Mouse (Mus musculus): Measurements from ENCODE around the gene Lrpprc. TPM values are rescaled to one million over a fixed set of nuclear protein-coding genes. Genes with fewer than 3 reads are reported as not detected.

Gene Lrpprc
- total and polyA plus RNA-seq, 3 experiments = 16.7 to 121 (median 111) TPM

DNA sequence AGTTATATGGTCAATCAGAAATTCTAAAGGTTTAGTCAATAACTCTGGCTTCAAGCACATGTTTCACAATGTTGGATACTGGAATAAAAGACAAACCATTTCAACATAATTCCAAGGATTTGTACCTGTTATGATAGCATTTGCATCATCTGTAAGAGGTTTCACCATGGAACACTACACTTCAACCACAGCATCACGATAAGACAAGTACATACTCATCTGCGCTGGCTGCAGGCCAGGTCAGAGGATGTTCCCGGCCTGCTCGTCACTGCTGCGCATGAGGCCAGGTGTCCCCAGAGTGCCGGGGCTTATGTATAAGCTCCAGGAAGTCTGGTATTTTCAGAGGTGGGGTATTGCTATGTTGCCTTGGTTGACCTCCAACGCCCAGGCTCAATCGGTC is 58.0 kb downstream of the Lrpprc start:
- no peak for TF ChIP-seq TAL1 (conservative IDR thresholded peaks at IDR 0.05; ENCODE audit: low read depth, low read length)
- TF ChIP-seq CTCF (IDR thresholded peaks at IDR 0.05; ENCODE audit: low read depth, low read length) = no peak
- TF ChIP-seq GATA1 (IDR thresholded peaks at IDR 0.05; ENCODE audit: borderline replicate concordance, low read length) = no peak
- TF ChIP-seq POLR2AphosphoS5 (IDR thresholded peaks at IDR 0.05; ENCODE audit: insufficient replicate concordance, low read depth, low read length) = no peak
- no peak for TF ChIP-seq GATA2 (IDR thresholded peaks at IDR 0.05; ENCODE audit: borderline replicate concordance, low read depth, low read length)
- Histone ChIP-seq H3K9me3 (replicated peaks) (no peaks in the 10 kb centered on the region), H3K27me3 (ENCODE audit: insufficient read depth, low read length) (no peaks in the 10 kb centered on the region), H3K4me3 (ENCODE audit: low read depth, low read length) (no peak overlapping the region), H3K4me1 (ENCODE audit: insufficient read depth, low read depth, low read length) (peaks cover 31% of the 10 kb centered on the region), H3K36me3 (replicated peaks) (peaks cover 79% of the 10 kb centered on the region)
- DNase-seq (ENCODE audit: low spot score) (peak; percentile 15), ATAC-seq (ENCODE audit: extremely low read depth, insufficient number of reproducible peaks, low FRiP score, poor library complexity, severe bottlenecking) (no peak)

DNA sequence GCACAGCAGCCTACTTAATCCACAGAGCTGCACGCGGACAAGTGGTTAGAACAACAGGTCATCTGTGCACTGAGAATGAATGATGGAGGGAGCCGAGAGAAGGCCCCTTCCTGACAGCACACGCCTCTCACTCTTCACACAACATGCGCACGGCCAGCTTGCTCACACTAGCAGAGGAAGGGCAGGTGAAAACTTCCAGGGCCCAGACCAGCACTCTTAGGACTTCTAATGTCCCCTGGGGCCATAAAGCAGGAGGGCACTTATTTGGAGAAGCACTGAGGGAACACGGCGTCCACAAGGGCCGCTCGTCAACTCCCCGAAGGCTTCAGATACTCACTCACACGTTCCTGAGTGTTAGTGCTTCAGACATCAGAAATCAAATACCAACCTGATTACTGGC is 59.2 kb downstream of the Lrpprc start:
- ATAC-seq (ENCODE audit: extremely low read depth, insufficient number of reproducible peaks, low FRiP score, poor library complexity, severe bottlenecking) (no peak), DNase-seq (ENCODE audit: low spot score) (no peak)
- no peak overlapping the region for H3K4me3 ChIP-seq (ENCODE audit: low read depth, low read length)
- H3K4me1 ChIP-seq (ENCODE audit: insufficient read depth, low read depth, low read length) = peaks cover 31% of the 10 kb centered on the region
- no peaks in the 10 kb centered on the region for H3K27me3 ChIP-seq (ENCODE audit: insufficient read depth, low read length)
- H3K9me3 ChIP-seq (replicated peaks) = no peaks in the 10 kb centered on the region
- H3K36me3 ChIP-seq (replicated peaks) = peaks cover 84% of the 10 kb centered on the region
- no peak for TF ChIP-seq POLR2AphosphoS5 (IDR thresholded peaks at IDR 0.05; ENCODE audit: insufficient replicate concordance, low read depth, low read length)

DNA sequence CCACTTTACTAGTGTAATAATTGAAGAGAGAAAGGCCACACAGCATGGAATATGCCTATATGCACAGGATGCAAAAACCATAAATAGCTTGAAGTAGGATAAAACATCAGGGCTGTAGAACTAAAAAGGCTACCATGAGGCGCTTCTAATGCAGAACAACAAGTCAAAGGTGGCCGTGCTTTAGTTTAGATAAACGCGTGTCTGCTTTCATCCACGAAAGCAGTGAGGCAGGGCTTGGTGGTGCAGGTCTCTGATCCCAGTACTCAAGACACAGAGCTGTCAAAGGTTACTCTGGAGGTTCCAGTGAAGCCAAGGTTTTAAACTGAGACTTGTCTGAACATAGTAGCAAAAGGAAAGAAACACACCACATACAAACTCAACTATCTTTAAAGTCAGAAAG is 61.4 kb downstream of the Lrpprc start:
- DNase-seq (ENCODE audit: low spot score) (no peak), ATAC-seq (ENCODE audit: extremely low read depth, insufficient number of reproducible peaks, low FRiP score, poor library complexity, severe bottlenecking) (no peak)
- Histone ChIP-seq H3K4me3 (ENCODE audit: low read depth, low read length) (no peak overlapping the region), H3K36me3 (replicated peaks) (peaks cover 85% of the 10 kb centered on the region), H3K9me3 (replicated peaks) (no peaks in the 10 kb centered on the region), H3K4me1 (ENCODE audit: insufficient read depth, low read depth, low read length) (peaks cover 31% of the 10 kb centered on the region), H3K27me3 (ENCODE audit: insufficient read depth, low read length) (no peaks in the 10 kb centered on the region)
- TF ChIP-seq TAL1 (conservative IDR thresholded peaks at IDR 0.05; ENCODE audit: low read depth, low read length) (no peak), GATA1 (IDR thresholded peaks at IDR 0.05; ENCODE audit: borderline replicate concordance, low read length) (no peak), GATA2 (IDR thresholded peaks at IDR 0.05; ENCODE audit: borderline replicate concordance, low read depth, low read length) (no peak), CTCF (IDR thresholded peaks at IDR 0.05; ENCODE audit: low read depth, low read length) (no peak), POLR2AphosphoS5 (IDR thresholded peaks at IDR 0.05; ENCODE audit: insufficient replicate concordance, low read depth, low read length) (no peak)

DNA sequence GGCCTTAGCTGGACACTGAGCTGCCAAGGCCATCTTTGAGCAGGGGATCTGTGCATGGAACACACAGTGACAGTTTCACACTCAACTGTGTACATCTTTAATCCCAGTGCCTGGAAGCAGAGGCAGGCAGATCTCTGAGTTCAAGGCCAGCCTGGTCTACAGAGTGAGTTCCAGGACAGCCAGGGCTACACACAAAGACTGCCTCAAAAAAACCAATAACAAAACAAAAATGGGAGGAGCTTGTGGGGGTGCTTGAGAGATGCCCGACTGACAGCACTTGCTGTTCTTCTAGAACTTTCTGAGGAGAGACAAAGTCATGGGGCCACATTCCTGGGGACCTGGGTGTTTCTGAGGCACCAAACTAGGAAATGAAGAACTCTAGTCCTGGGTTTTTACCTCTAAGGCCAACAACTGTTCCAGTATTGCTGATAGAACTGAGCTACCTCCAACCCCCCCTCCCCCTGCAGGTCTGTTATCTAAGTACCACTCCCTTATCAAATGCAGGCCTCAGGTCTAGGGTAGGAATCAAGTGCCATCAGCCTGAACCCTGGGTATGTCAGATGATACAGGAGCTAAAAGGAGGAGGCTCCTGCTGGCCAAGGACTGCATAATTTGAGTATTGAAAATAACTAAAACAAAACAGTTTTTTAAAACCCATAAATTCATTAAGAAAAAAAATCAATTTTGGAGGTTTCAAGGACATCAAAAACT is 62.2 kb downstream of the Lrpprc start:
- H3K36me3 ChIP-seq (replicated peaks) = peaks cover 88% of the 10 kb centered on the region
- no peak for DNase-seq (ENCODE audit: low spot score)

DNA sequence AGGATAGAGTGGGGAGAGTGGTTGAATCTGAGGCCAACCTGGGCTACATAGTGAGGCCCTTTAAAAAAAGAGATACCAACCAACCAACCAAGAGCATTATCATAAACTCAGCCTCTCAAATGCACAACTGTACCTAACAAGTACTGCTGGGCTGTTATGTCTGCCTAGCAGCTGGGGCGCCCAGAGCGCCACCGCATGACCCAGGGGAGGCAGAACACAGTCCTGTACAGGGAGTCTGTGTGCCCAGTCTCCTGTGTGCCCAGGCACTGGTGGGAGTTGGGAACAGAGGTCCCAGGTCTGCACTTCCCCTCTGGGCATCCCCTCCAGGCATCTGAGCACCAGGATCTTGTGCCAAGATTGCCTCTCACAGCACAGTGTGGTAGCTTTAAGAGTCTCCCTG is 65.4 kb downstream of the Lrpprc start:
- no peak overlapping the region for H3K4me3 ChIP-seq (ENCODE audit: low read depth, low read length)
- H3K27me3 ChIP-seq (ENCODE audit: insufficient read depth, low read length) = no peaks in the 10 kb centered on the region
- H3K4me1 ChIP-seq (ENCODE audit: insufficient read depth, low read depth, low read length) = peaks cover 15% of the 10 kb centered on the region
- no peaks in the 10 kb centered on the region for H3K9me3 ChIP-seq (replicated peaks)
- H3K36me3 ChIP-seq (replicated peaks) = peaks cover 91% of the 10 kb centered on the region
- no peak for DNase-seq (ENCODE audit: low spot score)
- ATAC-seq (ENCODE audit: extremely low read depth, insufficient number of reproducible peaks, low FRiP score, poor library complexity, severe bottlenecking) = no peak
- TF ChIP-seq POLR2AphosphoS5 (IDR thresholded peaks at IDR 0.05; ENCODE audit: insufficient replicate concordance, low read depth, low read length) = no peak
- TF ChIP-seq TAL1 (conservative IDR thresholded peaks at IDR 0.05; ENCODE audit: low read depth, low read length) = no peak
- TF ChIP-seq GATA1 (IDR thresholded peaks at IDR 0.05; ENCODE audit: borderline replicate concordance, low read length) = no peak
- TF ChIP-seq GATA2 (IDR thresholded peaks at IDR 0.05; ENCODE audit: borderline replicate concordance, low read depth, low read length) = no peak
- TF ChIP-seq CTCF (IDR thresholded peaks at IDR 0.05; ENCODE audit: low read depth, low read length) = no peak

More for the DNA sequence above, 62.2 kb downstream of the Lrpprc start:
- no peak overlapping the region for H3K4me3 ChIP-seq (ENCODE audit: low read depth, low read length)
- TF ChIP-seq CTCF (IDR thresholded peaks at IDR 0.05; ENCODE audit: low read depth, low read length) (no peak), GATA1 (IDR thresholded peaks at IDR 0.05; ENCODE audit: borderline replicate concordance, low read length) (no peak), GATA2 (IDR thresholded peaks at IDR 0.05; ENCODE audit: borderline replicate concordance, low read depth, low read length) (no peak), POLR2AphosphoS5 (IDR thresholded peaks at IDR 0.05; ENCODE audit: insufficient replicate concordance, low read depth, low read length) (no peak), TAL1 (conservative IDR thresholded peaks at IDR 0.05; ENCODE audit: low read depth, low read length) (no peak)
- no peaks in the 10 kb centered on the region for H3K9me3 ChIP-seq (replicated peaks)
- H3K27me3 ChIP-seq (ENCODE audit: insufficient read depth, low read length) = no peaks in the 10 kb centered on the region
- peaks cover 31% of the 10 kb centered on the region for H3K4me1 ChIP-seq (ENCODE audit: insufficient read depth, low read depth, low read length)
- peak; percentile 66 for ATAC-seq (ENCODE audit: extremely low read depth, insufficient number of reproducible peaks, low FRiP score, poor library complexity, severe bottlenecking)

DNA sequence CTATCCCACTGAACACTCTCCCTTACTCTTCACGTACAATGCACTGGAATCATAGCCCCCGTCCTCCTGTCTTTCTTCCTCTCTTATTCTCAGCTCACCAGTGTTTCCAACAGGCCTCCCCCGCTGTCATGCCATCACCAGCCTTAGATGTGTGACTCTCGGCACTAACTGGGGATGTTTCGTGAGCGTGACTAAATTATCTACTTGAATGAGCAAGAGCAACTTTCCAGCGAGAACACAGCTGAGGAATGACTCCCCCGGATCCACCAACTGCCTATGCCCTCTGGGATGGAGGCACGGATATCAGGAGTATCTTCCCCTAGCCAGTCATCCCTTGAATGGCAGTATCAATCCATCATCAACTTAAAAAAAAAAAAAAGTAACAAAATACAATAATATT is 66.6 kb downstream of the Lrpprc start:
- TF ChIP-seq POLR2AphosphoS5 (IDR thresholded peaks at IDR 0.05; ENCODE audit: insufficient replicate concordance, low read depth, low read length) (no peak), GATA1 (IDR thresholded peaks at IDR 0.05; ENCODE audit: borderline replicate concordance, low read length) (no peak), CTCF (IDR thresholded peaks at IDR 0.05; ENCODE audit: low read depth, low read length) (no peak), TAL1 (conservative IDR thresholded peaks at IDR 0.05; ENCODE audit: low read depth, low read length) (no peak), GATA2 (IDR thresholded peaks at IDR 0.05; ENCODE audit: borderline replicate concordance, low read depth, low read length) (no peak)
- no peak for ATAC-seq (ENCODE audit: extremely low read depth, insufficient number of reproducible peaks, low FRiP score, poor library complexity, severe bottlenecking)
- Histone ChIP-seq H3K4me1 (ENCODE audit: insufficient read depth, low read depth, low read length) (peaks cover 13% of the 10 kb centered on the region), H3K27me3 (ENCODE audit: insufficient read depth, low read length) (no peaks in the 10 kb centered on the region), H3K9me3 (replicated peaks) (no peaks in the 10 kb centered on the region), H3K4me3 (ENCODE audit: low read depth, low read length) (no peak overlapping the region), H3K36me3 (replicated peaks) (peaks cover 91% of the 10 kb centered on the region)
- no peak for DNase-seq (ENCODE audit: low spot score)
